Mouse (Mus musculus): ENCODE data around the gene Naa25.
"Not testable (repeated sequence)": the region's sequence is repeated elsewhere in the genome, so short reads cannot be mapped to it uniquely, and the experiment has no call there.

The Naa25 gene

GRCm38 (mm10) chr5:121397187-121398145 is at the start of gene Naa25:
Naa25 (plus strand) TSS chr5:121397936.
- DNase-seq (ENCODE audit: low read depth), result peak; percentile 91

GRCm38 (mm10) chr5:121359229-121359628 is 38.5 kb upstream of the Naa25 start:
- no peak for DNase-seq (ENCODE audit: low read depth)

DNA sequence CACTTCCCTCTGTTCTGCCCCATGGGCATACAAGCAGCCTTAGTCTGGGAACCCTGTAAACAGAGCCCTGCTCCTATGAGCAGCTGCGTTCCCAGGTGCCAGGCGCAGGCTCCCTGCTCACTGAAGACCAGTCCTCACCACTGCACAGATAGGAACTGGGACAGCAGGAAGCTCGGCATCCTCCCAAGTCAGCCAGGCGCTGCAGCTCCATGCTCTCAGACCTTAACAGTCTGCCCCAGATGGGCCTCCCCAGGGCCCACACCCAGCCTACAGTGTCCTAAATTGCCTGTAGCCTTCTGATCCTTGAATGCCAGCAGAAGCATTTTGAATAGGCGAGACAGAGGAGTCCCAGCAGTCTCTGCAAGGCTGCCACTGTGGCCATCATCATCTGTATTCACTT is 36.0 kb upstream of the Naa25 start:
- no peak for DNase-seq (ENCODE audit: low read depth)

DNA sequence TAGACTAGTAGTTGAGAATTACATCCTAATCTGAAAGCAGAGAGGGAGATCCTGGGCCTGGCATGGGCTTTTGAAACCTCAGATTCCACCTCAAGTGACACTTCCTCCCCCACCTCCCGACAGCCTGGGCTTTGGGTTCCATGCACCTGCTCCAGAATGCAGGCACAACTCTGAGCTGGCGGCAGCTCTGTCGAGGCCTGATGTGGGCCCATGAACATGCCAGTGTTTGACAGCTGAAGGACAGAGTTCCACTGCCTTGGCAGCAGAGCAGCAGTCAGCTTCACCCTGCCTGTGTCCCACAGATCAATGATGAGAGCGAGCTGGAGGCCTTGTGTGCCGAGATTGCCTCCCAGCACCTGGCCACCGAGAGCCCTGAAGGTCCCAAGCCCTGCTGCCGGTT is 34.3 kb upstream of the Naa25 start:
- DNase-seq (ENCODE audit: low read depth), result no peak

DNA sequence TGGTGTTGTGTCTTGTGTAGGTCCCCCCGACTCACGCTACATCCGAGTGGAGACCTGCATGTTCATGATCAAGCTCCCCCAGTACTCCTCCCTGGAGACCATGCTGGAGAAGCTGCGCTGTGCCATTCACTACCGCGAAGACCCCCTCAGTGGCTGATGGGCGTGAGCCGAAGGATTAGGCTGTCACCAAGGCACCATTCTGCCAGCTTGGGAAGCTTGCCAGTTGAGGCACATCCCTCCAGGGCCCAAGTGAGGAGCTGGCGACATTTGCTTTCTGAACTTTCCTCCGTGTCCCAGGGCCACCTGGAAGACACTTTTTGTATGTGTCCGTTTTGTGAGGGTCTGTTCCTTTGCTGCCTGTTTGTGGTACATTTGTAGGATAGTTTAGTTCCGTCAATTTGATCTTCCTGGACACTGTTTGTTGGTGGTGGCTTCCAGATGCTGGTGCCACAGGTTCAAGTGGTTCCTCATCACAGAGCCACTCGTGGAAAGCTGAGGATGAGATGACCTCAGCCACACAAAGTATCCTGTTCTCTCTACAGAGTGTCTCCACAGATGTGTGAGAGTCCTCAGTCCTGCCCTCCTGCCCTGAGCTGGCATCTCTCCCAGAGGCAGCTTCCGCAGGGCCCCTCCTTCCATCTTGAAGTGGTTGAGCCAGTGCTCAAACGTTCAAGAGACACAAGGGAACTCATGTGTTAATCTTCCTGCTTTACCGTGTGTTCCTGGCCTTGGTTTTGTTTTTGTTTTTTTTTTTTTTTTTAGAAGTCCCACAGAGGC is 31.1 kb upstream of the Naa25 start:
- no peak for DNase-seq (ENCODE audit: low read depth)

GRCm38 (mm10) chr5:121367255-121367654 is 30.5 kb upstream of the Naa25 start:
- DNase-seq (ENCODE audit: low read depth), result no peak

DNA sequence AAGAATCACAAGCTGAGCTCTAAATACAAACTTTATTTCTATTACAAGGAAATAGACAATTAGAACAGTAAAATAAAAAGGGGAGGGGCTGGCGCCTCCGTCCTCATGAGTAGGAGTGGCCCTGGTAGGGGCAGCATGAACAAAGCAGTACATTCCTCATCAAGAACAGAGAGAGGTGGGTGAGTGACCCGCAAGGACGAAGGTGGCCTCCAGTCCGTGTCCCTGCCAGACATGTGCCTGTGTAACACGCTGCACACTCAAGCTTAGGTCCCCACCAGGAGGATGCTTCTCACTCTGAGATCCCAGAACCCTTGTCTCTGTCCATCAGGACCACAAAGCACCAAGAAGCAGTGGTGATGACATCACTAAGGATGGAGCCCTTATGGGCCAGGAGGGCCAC is 26.0 kb upstream of the Naa25 start:
- no peak for DNase-seq (ENCODE audit: low read depth)

GRCm38 (mm10) chr5:121374790-121375189 is 22.9 kb upstream of the Naa25 start:
- no peak for DNase-seq (ENCODE audit: low read depth)

DNA sequence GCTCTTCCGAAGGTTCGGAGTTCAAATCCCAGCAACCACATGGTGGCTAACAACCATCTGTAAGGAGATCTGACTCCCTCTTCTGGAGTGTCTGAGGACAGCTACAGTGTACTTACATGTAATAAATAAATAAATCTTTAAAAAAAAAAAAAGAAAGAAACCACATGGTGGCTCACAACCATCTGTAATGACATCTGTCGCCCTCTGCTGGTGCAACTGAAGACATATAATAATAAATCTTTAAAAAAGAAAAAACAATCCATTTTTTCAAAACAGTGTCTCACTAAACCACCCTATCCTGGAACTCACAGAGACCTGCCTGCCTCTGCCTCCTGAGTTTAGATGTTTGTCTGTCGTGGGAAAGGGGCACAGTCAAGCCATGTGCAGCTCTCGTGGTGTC is 20.8 kb upstream of the Naa25 start:
- DNase-seq (ENCODE audit: low read depth), result not testable (repeated sequence)

GRCm38 (mm10) chr5:121378678-121379256 is 19.0 kb upstream of the Naa25 start:
- DNase-seq (ENCODE audit: low read depth), result no peak

- no peak for DNase-seq (ENCODE audit: low read depth)
These were observed 17.0 kb upstream of the Naa25 start for GRCm38 (mm10) chr5:121380692-121381091.

DNA sequence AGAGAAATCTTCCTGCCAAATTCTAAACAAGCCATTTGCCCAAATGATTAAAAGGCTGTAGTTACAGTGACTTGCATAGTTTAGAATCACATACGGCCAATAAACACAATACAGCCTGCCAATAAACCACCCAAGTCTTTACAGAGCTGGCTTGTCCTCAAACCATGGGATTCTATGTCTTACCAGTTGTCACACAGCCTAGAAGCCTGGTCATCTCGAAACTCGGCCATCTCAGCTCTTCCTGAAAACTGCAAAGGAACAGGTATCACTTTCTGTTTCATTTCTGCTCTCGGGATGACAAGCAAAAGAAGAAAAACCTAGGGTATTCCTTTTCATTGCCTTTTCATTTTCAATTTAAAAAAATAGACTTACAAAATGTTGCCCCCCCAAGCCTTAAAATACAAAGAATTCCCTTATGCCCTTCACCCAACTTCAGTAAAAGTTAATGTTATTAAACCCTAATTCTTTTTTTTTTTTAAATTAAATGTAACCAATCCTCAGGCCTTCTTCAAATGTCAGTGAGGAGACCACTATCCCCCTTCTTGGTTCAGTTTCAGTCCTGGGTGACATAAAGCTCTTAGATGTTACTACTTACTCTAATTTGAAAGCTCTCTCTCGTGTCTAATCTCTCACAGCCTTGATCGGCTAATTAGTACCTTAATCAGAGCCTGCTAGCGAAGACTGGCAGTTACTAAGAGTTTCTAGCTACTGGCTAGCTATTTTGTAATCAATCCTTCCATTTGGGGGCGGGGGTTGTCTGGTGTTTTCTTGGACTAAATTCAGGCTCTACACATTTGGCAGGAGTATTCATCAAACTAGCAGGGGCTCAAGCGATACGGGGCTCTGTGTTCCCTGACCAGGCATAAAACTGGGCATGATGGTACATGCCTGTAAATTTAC is 13.6 kb upstream of the Naa25 start:
- peak; percentile 33 for DNase-seq (ENCODE audit: low read depth)

DNA sequence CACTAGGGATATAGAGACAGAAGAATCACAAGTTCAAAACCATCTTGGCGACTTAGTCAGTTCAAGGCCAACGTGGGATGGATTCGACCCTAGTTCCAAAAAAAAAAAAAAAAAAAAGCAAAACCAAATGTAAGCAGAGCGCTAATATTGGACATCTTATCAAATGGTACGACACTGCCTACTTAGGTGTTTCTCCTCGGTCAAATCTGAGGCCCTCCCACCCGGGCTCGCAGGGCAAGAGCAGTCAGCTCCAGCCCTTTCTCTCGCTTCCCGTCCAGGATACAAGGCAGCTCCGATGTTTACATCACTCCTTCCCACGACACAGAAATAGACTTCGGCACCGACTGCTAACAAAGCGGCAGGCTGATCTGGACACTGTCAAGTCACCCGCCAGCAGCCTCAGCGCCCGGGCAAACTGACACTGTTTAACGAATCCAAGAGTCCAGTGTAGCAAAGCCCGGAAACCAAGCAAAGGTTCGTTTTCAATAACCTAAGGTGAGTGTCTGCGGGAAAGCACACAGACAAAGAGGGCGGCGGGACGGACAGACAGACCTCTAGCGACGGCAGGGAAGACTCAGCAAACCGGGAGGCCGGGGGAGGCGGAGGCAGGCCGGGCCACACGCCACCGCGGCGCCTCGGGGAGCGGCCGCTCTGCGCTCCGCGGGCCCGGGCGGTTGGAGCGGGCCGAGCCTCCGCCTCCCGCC is 12.8 kb upstream of the Naa25 start:
- DNase-seq (ENCODE audit: low read depth), result peak; percentile 17

DNA sequence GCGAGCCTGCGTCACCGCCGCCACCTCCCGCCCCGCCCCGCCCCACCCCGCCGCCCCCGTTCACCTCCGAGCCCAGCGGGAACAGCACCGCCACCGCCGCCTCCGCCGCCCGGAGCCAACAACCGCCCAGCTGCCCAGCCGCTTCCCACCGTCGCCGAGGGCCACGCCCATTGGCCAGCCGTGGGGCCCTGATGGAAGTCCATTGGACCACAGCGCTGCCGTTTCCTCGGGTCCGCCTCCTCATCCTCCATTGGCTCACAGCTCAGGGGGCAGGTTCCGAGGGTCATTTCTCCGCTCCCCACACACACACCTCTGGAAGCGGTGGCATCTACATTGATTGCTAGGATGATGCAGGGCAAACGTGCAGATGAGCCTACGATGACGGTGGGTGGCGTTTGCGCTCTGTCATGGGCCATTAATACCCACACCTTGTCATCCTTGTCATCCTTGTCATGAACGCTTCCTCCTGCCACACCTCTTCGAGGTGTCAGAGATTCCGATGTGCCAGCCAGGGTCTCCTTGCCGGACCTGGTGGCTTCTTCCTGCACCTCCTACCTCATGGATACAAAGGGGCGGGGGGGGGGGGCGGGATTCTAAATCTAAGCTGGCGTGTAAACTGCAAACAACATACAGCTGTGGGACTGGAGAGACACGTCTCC is 12.1 kb upstream of the Naa25 start, which contains the start of gene Trafd1:
Gene Trafd1 (minus strand): TSS at position 172 of the 659 bp plus-strand sequence.
- DNase-seq (ENCODE audit: low read depth), result peak; percentile 78

- peak; percentile 46 for DNase-seq (ENCODE audit: low read depth)
These were observed 11.4 kb upstream of the Naa25 start for GRCm38 (mm10) chr5:121386120-121386909.

DNA sequence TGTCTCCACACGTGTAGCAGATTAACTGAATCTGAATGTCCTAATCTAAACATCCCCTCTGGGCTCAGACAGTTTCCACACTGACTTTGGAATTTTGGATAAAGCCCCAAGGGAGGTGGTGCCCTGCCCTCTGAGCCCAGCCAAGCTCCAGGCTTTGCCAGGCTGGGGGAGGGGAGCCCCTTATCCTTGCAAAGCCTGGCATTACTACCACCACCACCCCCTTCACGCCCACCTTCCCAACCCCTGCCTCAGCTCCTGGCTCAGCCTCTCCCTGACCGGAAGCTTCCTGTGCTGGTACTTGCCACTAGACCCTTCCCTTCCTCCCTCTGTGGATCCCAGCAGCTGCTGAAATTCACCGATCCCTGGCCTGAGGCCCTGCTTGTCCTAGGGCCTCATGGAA is 10.6 kb upstream of the Naa25 start:
- DNase-seq (ENCODE audit: low read depth), result peak; percentile 30

- no peak for DNase-seq (ENCODE audit: low read depth)
These were observed 8.6 kb upstream of the Naa25 start for GRCm38 (mm10) chr5:121389106-121389505.

GRCm38 (mm10) chr5:121389691-121390090 is 8.0 kb upstream of the Naa25 start:
- DNase-seq (ENCODE audit: low read depth), result no peak

GRCm38 (mm10) chr5:121392667-121393380 is 4.9 kb upstream of the Naa25 start:
- DNase-seq (ENCODE audit: low read depth), result no peak
